Mouse (Mus musculus): Measurements from ENCODE around the gene Wipf3.

Wipf3 gene

DNA sequence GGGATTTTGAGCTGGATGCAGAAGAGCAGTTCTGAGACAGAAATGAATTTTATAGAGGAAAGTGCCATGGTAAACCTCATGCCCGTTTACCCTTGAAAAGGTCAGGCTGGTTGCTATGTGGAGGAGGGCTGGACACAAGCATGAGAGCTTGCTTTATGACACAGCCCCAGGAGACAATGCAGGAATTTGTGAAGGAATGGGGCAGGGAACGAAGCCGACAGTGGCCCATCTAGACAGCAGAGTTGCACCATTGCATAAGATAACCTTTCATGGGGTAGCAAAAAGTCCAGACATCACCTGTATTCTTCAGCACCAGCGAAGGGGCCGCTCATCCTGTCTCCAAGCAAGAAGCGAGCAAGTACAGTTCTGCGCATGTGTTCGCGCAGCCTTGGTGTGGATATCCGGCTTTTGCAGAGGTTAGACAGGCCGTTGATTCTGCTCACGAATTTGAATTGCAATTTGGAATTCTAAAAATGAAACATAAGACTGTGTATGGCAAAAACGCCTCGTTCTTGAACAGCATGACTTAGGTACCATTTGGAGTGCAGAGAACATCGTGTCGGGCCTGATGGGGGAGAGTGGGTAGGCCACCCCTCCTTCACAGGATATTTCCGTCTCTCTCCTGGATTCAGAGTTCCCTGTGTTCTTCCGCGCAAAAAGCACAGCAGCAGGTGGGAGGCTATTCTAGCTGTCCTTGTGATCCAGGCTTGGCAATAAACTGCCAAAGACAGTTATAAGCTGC lies 46.7 kb downstream of the Wipf3 start:
- no peak for DNase-seq (ENCODE audit: low spot score)

DNA sequence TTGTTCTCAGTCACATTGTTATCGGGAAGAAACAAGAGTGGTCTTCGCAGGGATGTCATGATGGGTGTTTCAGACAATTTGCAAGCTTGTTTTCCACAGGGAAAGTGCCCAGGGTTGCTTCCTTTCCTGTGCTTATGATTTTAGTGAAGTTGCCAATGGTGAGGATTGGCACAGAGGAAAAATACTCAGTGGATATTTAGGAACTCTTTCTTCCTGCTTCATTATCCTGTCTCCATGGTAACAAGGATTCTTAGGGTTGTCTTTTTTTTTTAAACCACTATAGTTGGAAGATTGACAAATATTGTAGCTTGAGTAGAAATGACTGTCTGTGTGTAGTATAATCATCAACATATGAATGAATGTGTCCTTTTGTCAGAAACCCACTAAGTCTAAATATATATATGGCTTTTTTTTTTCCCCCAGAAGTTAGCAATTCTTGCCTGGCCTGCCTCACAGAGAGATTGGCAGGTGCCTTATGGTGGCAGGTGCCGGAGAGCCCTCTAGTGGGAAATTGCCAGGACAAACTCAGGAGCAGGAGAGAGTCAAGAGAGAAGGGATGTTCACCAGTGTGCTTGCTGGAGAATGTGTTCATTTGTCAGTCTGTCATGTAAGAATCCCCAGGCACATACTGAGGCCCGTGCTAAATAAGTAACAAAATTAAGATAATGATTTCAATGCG lies 49.4 kb downstream of the Wipf3 start:
- no peak for DNase-seq (ENCODE audit: low spot score)

DNA sequence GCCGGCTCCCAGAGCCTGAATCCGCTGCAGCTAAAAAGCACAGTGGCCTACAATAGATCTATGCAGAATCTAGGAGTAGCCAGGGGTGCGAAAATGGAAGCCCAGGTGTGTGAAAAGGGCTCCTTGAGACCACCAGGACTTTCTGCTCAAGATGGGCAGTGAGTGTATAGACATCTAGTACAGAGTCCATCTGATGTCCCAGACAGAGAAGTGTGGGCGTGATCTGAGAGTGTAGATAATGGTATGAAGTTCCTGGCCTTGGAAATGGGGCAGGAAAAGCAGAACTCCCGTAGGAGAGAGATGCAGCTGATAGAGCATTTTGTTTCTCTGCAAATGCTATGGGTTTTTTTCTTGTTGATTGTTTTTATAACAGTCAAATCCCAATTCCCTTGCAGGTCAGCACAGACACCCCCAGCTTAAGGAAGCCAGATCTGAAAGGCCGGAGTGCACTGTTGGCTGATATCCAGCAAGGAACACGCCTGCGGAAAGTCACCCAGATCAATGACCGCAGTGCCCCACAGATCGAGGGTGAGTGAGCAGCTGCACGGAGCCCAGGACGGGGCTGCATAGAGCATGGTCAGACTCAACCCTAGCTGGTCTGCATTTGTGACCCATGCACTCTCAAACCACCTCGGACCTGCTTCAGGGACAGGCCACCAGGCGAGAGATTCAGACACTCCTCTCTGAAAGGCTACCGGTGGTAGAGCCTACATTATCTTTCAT lies 52.1 kb downstream of the Wipf3 start:
- DNase-seq (ENCODE audit: low spot score): peak; percentile 30

DNA sequence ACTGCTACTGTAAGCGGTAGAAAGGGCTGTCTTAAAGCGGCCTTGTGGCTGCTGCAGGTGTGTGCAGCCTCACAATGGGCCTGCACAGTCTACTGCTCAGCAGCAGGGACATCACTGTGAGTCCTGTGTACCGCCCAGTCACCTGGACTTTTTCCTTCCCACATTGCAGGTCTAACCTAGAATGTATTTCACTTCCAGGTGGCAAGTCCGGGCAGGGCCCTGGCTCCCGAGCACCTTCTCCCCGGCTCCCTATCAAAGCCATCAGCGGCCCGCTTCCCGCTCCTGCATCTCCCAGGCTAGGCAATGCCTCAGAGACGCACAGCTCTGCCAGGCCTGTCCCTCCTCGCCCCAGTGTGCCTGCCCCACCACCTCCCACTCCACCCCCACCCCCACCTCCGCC lies 55.6 kb downstream of the Wipf3 start:
- DNase-seq (ENCODE audit: low spot score): no peak

DNA sequence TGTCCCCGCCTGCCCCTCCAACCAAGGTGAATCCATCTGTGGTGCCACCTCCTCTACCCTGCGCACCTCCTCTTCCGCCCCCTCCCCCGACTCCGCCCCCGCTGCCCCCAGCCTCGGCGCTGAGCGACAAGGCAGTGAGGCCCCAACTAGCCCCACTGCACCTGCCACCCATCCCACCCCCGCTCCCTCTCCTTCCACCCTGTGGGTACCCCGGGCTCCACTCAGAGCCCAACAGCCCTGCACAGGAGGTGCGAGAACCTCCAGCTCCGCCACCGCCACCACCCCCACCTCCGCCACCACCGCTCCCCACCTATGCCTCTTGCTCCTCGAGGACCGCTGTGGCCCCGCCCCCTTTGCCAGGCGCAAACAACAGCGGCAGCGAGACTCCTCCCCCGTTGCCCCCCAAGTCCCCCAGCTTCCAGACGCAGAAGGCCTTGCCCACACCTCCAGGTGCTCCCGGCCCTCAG lies 56.1 kb downstream of the Wipf3 start:
- no peak for DNase-seq (ENCODE audit: low spot score)

DNA sequence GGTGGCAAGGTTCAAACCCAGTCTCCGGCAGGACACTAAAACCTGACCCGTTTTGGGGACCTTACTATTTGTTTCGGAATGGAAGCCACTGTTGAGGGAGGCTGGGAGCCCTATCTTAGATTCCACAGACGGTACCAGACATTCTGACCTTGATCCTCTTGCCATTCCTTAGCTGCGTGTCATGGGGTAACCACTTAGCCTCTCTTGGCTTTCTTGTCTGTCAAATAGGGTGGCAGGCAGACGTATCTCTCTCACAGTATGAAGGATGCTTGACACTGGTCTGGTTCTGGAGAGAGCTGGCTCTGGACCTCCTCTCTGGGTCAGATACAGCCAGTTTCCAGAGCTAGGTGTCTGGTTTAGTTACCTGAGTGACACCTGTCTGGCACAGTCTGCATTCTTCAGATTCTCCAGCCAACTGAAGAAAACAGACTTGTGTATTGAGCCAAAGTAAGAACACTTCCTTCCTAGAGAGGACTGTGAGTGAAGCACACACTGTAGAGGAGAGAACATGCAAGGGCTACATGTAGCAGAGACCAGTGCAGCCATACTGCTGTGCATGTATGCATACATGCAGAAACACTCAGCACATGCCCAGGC lies 56.7 kb downstream of the Wipf3 start:
- no peak for DNase-seq (ENCODE audit: low spot score)

DNA sequence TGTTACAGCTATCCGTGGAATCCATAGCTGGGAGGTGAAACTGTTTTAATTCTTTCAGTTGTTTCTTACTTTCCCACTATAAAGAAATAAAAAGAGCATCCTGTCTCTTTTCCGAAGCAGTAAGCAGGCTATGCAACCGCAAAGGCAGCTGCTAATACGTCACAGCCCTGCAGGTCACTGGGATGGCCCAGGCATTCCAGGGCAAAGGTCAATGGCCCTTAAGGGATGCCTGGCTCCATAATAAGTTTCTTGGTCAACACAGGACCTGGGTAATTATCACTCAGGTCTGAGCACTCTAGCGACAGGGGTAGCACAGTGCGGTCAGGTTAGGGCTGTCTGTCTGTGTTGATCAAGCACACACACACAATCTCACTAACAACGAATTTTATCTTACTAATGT lies 61.7 kb downstream of the Wipf3 start:
- no peak for DNase-seq (ENCODE audit: low spot score)

DNA sequence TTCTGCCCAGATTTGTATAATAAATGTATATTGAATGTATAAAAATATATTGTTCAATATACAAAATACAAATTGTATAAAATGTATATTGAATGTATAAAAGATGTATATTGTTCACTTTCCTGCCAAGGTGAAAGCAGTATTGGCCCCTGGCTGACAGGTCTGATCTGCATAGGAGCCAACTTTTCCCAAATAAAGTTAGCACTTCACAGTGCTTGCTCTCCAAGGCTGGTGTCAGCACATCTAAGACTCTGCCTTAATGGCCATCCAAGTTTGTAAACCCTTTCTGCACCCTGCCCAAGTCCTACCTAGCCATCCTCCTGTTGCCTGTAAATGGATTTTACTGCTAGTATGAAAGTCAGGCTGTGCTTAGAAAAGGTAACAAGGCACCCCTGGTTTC lies 64.7 kb downstream of the Wipf3 start:
- no peak for DNase-seq (ENCODE audit: low spot score)

DNA sequence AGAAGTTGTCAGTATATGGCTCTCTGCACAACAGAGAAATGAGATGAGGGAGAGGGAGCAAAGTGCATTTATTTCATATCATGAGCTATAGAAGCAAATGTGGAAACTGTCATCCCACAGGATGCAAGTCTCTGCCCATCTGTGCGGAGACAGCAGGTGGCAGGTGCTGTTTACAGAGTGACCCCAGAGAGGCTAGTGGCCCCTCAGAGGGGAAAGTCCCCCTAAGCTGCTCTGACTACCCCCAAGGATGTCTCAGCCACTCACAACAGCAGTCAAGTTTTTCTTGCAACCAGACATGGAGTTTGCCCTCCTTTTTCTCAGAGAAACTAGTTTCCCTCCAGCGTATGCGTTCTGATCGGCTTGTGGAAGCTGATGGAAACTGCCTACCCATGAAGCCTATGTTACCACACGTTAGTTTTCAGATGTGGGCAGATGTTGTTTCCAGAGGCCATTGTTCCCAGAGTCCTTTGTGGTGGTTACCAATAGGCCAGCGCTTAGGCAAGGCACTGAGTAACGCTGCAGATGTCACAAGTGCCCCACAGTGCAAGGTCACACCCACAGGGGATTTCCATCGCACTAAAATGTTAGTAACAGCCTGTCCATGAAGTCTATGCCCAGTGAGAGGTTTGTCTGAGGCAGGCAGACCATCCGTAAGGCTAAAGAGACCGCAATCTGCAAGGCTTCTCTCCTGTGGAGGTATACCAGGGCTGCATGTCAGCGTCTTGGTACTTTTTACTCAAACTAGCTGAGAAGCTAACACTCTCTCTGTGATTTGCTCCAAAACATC lies 65.4 kb downstream of the Wipf3 start:
- no peak for DNase-seq (ENCODE audit: low spot score)

DNA sequence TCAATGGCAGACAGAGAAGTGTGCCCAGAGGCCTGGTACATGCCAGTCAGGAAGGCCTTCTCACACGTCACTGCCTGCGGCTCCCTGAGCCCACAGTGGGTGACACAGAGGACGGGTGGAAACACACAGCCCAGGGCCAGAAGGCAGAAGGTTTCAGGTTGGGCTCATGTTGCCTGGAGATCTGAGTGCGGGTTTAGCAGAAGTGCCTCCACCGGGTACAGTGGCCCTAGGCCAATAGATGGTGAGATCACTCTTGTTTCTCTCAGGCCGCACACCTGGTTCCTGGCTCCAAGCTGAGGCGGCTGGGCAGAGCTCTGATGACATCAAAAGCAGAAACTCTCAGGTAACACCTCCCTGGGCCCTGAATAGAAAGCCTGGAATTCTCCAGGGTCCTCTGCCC lies 66.8 kb downstream of the Wipf3 start:
- no peak for DNase-seq (ENCODE audit: low spot score)

DNA sequence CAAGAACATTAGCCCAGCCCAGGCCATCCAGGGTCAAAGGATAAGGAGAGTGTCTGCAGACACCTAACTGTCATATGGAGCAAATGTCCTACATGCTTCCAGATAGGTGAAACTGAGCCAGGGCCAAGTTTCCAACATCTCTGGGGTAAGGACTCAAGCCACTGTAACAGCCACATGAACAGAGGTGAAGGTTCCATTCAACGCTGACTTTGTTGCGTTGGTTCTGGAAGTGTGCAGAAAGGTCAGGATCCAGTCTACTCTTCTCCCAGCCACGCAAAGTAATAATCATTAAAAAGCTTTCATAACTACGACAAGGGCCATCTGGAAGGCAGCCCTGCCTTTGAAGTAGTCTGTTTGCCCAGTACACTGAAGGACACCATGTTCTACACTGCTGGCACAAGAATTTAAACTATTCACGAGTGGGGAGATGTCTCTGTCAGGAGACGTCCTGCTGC lies 73.3 kb downstream of the Wipf3 start:
- no peak for DNase-seq (ENCODE audit: low spot score)

DNA sequence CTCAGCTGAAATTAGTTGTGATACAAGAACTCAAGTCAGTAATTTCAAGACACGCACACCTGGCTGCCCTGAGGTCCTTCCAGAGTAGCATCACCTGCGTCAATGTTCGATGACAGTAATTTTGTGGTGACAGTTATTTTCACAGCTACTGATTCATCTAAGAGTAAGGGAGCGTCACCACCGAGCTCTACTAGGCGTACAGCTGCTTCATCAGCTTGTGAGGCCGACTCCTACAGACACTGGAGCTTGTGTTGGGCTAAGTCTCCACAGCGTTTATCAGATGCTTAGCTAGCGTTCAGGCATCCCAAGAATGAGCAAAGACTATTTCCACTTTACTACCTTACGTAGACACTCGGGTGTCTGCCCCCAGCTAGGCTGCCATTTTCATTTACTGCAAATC lies 76.9 kb downstream of the Wipf3 start:
- DNase-seq (ENCODE audit: low spot score): no peak

DNA sequence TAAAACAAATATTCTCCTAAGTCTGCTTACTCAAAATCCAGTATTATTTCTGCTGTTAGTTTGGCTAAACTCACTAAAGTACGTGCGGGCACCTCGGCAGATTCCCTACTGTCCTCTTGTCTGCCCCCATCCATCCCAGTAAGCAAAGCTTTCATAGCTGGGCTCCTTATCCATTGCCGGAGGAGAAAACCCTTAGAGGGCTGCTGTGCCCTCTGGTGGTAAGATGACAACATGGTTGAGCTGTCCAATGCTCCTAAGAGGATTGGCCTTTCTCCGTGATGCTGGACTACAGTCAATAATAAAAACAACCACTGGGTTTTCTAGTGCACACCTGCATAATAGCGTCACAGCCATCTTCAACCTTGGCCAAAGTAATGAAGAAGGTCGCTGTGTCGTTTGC lies 77.6 kb downstream of the Wipf3 start:
- DNase-seq (ENCODE audit: low spot score): peak; percentile 70

DNA sequence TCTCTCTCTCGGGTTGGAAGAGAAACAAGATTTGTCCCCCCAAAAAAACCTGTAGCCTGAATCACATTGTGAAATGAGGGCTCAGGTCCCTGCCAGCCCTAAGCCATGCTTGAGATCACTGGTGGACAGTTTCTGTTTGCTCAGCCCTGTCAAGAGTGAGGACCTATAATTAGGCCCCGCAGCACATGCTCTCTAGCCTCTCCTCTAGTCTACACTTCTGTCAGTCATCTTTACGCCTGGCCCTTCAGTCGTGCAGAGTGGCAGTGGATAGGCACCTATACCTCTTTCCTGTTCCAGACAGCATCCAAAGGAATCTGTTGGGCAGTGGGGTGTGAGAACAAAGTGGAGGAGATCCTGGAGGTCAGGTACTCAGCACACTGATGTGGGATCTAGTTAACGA lies 78.4 kb downstream of the Wipf3 start:
- no peak for DNase-seq (ENCODE audit: low spot score)

DNA sequence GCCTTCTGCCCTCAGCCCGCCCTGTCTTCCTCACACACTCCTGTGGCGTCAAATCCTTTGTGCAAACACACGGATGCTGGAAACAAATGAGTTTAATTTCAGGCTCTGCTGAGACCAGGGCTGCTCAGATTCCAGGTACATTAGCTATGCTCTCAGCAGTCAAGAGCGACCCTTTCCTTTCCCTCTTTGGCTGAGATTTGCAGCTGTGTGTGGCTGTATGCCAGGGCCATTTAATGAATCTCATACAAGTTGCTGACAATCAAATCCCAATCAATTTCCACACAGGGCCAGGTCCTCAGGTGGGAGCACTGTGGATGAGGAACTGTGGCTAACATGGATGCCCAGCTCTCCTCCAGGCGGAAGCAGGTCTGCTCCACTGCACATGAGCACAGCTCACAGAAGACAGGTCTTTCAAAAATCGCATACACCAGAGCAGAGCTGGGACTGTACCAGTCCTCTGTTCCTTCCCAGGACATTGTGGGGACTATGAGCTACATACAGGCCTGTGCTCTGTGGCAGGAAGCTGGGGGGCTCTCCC lies 78.9 kb downstream of the Wipf3 start:
- DNase-seq (ENCODE audit: low spot score): no peak

DNA sequence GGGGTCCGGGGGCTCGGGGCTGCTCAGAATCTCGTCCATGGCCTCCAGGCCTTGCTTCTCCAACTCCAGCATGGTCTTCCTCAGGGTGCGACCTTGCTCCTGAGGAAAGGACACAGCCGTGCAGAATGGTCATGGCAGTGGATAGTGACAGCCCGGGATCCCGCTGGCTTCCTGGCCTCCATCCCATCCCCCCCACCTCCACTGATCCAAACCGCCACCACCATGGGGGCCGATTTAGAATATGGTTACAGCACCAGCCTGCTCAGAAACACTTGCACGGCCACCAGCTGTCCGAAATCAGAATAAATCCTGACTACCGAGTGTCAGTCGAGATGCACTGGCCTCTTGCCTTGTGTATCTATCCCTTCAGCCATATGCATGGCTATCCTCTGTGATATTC lies 79.9 kb downstream of the Wipf3 start:
- DNase-seq (ENCODE audit: low spot score): no peak

DNA sequence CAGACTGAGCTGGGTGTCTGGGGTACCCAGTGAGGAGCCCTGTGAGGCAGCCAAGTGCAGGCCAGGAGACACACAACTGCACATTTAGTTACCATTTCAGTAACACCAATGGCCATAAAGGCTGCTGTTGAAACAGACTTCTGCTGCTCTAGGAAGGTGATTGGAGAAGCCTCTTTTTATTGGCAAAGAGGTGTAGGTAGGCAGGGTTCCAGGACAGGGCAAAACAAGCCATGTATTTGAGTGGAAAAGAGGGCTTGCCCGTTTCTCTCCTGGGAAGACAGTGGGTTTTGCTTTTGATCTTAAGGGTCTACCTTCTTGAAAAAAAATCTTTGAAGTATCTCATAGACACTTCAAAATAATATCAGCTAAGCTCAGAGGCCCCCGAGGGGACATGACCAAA lies 82.9 kb downstream of the Wipf3 start:
- DNase-seq (ENCODE audit: low spot score): no peak

DNA sequence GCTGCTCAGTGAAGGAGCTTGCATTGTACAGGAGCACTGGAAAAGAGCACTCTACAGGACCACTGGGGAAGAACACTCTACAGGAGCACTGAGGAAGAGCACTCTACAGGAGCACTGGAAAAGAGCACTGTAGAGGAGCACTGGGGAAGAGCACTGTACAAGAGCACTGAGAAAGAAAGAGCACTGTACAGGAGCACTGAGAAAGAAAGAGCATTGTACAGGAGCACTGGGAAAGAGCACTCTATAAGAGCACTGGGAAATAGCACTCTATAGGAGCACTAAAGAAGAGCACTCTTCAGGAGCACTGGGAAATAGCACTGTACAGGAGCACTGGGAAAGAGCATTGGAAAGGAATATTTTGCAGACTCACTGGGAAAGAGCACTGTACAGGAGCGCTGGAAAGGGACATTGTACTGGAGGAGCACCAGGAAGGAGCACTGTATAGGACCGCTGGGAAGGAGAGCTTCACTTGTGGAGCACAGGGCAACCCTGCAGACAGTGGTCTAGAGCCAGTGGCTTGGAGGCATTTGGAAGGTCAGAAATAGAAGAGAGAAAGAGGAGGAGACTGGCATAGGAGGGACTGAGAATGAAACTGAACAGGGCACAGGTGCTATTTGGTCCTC lies 87.2 kb downstream of the Wipf3 start:
- DNase-seq (ENCODE audit: low spot score): no peak

DNA sequence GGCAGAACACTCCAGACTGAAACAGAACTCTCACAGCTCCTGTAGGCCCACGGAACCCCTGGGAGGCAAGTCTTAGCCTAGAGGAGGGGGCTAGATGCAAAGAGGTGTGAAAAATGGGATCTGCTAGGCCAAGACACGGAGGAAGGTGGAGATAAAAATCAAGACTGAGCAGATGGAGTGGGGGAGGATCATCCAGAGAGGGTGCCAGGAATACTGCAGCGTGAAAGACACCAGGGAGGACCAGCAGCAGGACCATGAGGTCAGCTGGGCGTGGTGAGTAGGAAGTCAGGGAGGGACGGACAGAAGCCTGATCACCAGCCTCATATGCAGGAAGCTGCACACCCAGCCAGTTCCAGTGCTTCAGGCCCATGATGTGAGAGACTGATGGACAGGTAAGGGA lies 89.4 kb downstream of the Wipf3 start:
- DNase-seq (ENCODE audit: low spot score): peak; percentile 20

DNA sequence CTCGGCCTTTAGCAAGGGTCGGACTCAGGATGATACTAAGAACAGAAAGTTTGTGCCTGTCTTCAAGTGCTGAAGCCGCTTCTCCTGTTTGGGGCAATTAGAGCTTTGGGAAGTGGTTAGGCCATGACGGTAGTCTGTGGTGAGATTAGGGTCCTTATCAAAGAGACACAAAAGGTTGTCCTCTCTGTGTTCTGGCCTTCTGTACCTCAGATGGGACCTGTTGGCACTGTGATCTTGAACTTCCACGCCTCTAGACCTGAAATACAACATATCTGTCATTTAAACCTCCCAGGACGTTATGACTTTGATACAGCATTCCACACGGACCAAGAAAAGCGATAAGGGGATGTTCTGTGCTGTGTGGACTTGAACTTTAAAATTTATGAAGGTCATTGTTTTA lies 99.3 kb downstream of the Wipf3 start:
- no peak for DNase-seq (ENCODE audit: low spot score)

DNA sequence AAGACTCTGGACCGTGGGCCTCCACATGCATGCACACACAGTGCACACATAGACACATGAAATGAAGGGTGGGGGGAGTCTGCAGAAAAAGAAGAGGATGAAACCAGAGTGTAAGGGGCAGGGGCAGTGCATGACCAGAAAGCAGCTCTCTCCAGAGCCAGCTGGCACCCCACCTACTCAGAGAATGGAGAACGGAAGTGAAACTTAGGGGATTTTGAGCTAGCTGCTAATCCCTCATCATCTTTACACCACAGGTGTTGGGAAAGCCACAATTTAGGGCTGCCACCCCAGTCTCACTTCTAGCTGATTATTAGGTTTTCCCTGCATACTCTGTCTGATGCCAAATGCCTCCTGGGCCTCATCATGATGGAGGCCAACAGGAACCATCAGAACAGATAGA lies 100.8 kb downstream of the Wipf3 start:
- DNase-seq (ENCODE audit: low spot score): no peak

Measured in MN1 (cell line).